9 mouse cellular contexts compared by ENCODE assay signal in genomic region chr10:80848571-80848970, GRCm38 (mm10). TPM values are rescaled to one million over a fixed set of nuclear protein-coding genes. Genes with fewer than 3 reads are reported as not detected.
DNase-seq lines count a peak whose midpoint lies in the region; ATAC-seq lines count a peak whose summit lies in the region.
"Had no signal": no experiment of that assay in that cellular context is flagged by ENCODE, and none has a peak within 500 bp of the region (broad histone marks: within the 10 kb centered on the region; RNA-seq: fewer than 3 reads in every experiment).

No protein-coding gene starts in this region.

- no peak overlapping the region for H3K4me2 ChIP-seq in heart, embryonic 16.5 days (ENCODE audit: low read depth, low read length)
- no peak overlapping the region for H3K4me2 ChIP-seq in liver, embryonic 16.5 days (ENCODE audit: low read depth, low read length)
- H3K4me2 ChIP-seq in forebrain, embryonic 16.5 days (ENCODE audit: low read length), result no peak overlapping the region
- H3K4me2 ChIP-seq: neural tube, embryonic 12.5 days had no signal

- peak; percentile 79 for ATAC-seq in activated CD4-positive, CD25-positive, alpha-beta regulatory T cell, adult 4 months
- 0 out of 2 replicates have a peak, but pooled peaks have one; percentile 25 for ATAC-seq in heart, embryonic 16.5 days (replicated peaks; ENCODE audit: extremely low read depth, insufficient read depth, low FRiP score)
- ATAC-seq in liver, embryonic 16.5 days (ENCODE audit: low read depth), result peak; percentile 78
- ATAC-seq in forebrain, embryonic 16.5 days, result no peak

- 15% methylated on average over 10 of the region's 10 CpGs for WGBS in heart, embryonic 16.5 days
- 2% methylated on average over 10 of the region's 10 CpGs for WGBS in liver, embryonic 16.5 days (ENCODE audit: insufficient replicate concordance)
- 12% methylated on average over 10 of the region's 10 CpGs for WGBS in forebrain, embryonic 16.5 days

- H3K9ac ChIP-seq in heart, embryonic 16.5 days (ENCODE audit: low read length), result no peak overlapping the region
- H3K9ac ChIP-seq in liver, embryonic 16.5 days (ENCODE audit: low read depth, low read length), result no peak overlapping the region
- no peak overlapping the region for H3K9ac ChIP-seq in forebrain, embryonic 16.5 days (replicated peaks; ENCODE audit: low read depth, low read length)
- H3K9ac ChIP-seq: neural tube, embryonic 12.5 days had no signal

- H3K36me3 ChIP-seq in heart, embryonic 16.5 days (ENCODE audit: control insufficient read depth, insufficient read depth), result peaks cover 16% of the 10 kb centered on the region
- H3K36me3 ChIP-seq in liver, embryonic 16.5 days (ENCODE audit: control insufficient read depth, insufficient read depth), result peaks cover 17% of the 10 kb centered on the region
- peaks cover 16% of the 10 kb centered on the region for H3K36me3 ChIP-seq in forebrain, embryonic 16.5 days (ENCODE audit: control insufficient read depth, insufficient read depth)

- H3K27ac ChIP-seq in heart, embryonic 16.5 days (ENCODE audit: low read length), result no peak overlapping the region
- H3K27ac ChIP-seq in liver, embryonic 16.5 days (ENCODE audit: low read length), result no peak overlapping the region
- H3K27ac ChIP-seq in forebrain, embryonic 16.5 days (ENCODE audit: low read length), result no peak overlapping the region
- H3K27ac ChIP-seq: neural tube, embryonic 12.5 days had no signal

- H3K4me1 ChIP-seq in heart, embryonic 16.5 days (ENCODE audit: control insufficient read depth, insufficient read depth, low read length), result peaks cover 11% of the 10 kb centered on the region
- H3K4me1 ChIP-seq in liver, embryonic 16.5 days (ENCODE audit: control insufficient read depth, low read depth, low read length), result peaks cover 14% of the 10 kb centered on the region
- peaks cover 11% of the 10 kb centered on the region for H3K4me1 ChIP-seq in forebrain, embryonic 16.5 days (replicated peaks; ENCODE audit: control insufficient read depth, insufficient read depth, low read length)

- peaks cover 11% of the 10 kb centered on the region for H3K27me3 ChIP-seq in heart, embryonic 16.5 days (ENCODE audit: control insufficient read depth, insufficient read depth, low read length)
- H3K27me3 ChIP-seq in liver, embryonic 16.5 days (ENCODE audit: control insufficient read depth, insufficient read depth, low read depth, low read length), result peaks cover 24% of the 10 kb centered on the region
- peaks cover 18% of the 10 kb centered on the region for H3K27me3 ChIP-seq in forebrain, embryonic 16.5 days (replicated peaks; ENCODE audit: control insufficient read depth, insufficient read depth, low read length)

- peak; percentile 29 to 59 for DNase-seq in CD8-positive naive resting alpha-beta T cell, adult 2 months (ENCODE audit: low read depth in 2 of 2, low spot score in 2 of 2)
- peak; percentile 39 to 65 for DNase-seq in spleen, postnatal 14 days (ENCODE audit: low spot score in 2 of 2)
- DNase-seq in right cerebral cortex, postnatal 14 days, result no peak
- DNase-seq in cerebellum, postnatal 4 days (ENCODE audit: low spot score in 2 of 2), result no peak

- no peaks in the 10 kb centered on the region for H3K9me3 ChIP-seq in heart, embryonic 16.5 days (replicated peaks; ENCODE audit: control insufficient read depth, low read length)
- H3K9me3 ChIP-seq in liver, embryonic 16.5 days (replicated peaks; ENCODE audit: control insufficient read depth, low read length), result no peaks in the 10 kb centered on the region
- H3K9me3 ChIP-seq in forebrain, embryonic 16.5 days (ENCODE audit: control insufficient read depth, low read length), result no peaks in the 10 kb centered on the region
- H3K9me3 ChIP-seq: neural tube, embryonic 12.5 days had no signal

- no peak overlapping the region for H3K4me3 ChIP-seq in heart, embryonic 16.5 days (ENCODE audit: low read length)
- no peak overlapping the region for H3K4me3 ChIP-seq in liver, embryonic 16.5 days (ENCODE audit: low read depth, low read length)
- H3K4me3 ChIP-seq in forebrain, embryonic 16.5 days (replicated peaks; ENCODE audit: low read length), result no peak overlapping the region
- H3K4me3 ChIP-seq: neural tube, embryonic 12.5 days had no signal

RNA-seq across cellular contexts. Expression of gene Lingo3, which starts 4.7 kb away (rescaled TPM):
- not detected for polyA plus RNA-seq in activated CD4-positive, CD25-positive, alpha-beta regulatory T cell, adult 4 months (2017; shearing (Covaris generic))
- polyA plus RNA-seq in heart, embryonic 16.5 days (2015; fragmentation: Nextera tagmentation; extraction: Ambion mirVana), result 0.39 and 0.84 TPM in 2 replicates
- polyA plus RNA-seq in liver, embryonic 16.5 days (2015; fragmentation: Nextera tagmentation; extraction: Ambion mirVana), result not detected in 2 replicates
- 6.0 and 9.3 TPM in 2 replicates for polyA plus RNA-seq in forebrain, embryonic 16.5 days (2015; fragmentation: Nextera tagmentation; extraction: Ambion mirVana)

RNA-seq across cellular contexts. Expression of gene Lsm7, which starts 6.4 kb away (rescaled TPM):
- polyA plus RNA-seq in activated CD4-positive, CD25-positive, alpha-beta regulatory T cell, adult 4 months (2017; shearing (Covaris generic)), result 100 to 1,000 TPM; 202 to 214 TPM
- 141 and 148 TPM in 2 replicates for polyA plus RNA-seq in heart, embryonic 16.5 days (2015; fragmentation: Nextera tagmentation; extraction: Ambion mirVana)
- polyA plus RNA-seq in liver, embryonic 16.5 days (2015; fragmentation: Nextera tagmentation; extraction: Ambion mirVana), result 92.5 and 108 TPM in 2 replicates
- polyA plus RNA-seq in forebrain, embryonic 16.5 days (2015; fragmentation: Nextera tagmentation; extraction: Ambion mirVana), result 223 and 228 TPM in 2 replicates

RNA-seq across cellular contexts. Expression of gene Sppl2b, which starts 6.5 kb away (rescaled TPM):
- polyA plus RNA-seq in activated CD4-positive, CD25-positive, alpha-beta regulatory T cell, adult 4 months (2017; shearing (Covaris generic)), result 10 to 100 TPM in 1 of 2 experiments, 1 to 10 TPM in 1; 8.9 to 18.4 TPM
- 28.4 and 33.2 TPM in 2 replicates for polyA plus RNA-seq in heart, embryonic 16.5 days (2015; fragmentation: Nextera tagmentation; extraction: Ambion mirVana)
- polyA plus RNA-seq in liver, embryonic 16.5 days (2015; fragmentation: Nextera tagmentation; extraction: Ambion mirVana), result 60.4 and 65.3 TPM in 2 replicates
- polyA plus RNA-seq in forebrain, embryonic 16.5 days (2015; fragmentation: Nextera tagmentation; extraction: Ambion mirVana), result 64.9 and 78.6 TPM in 2 replicates

RNA-seq across cellular contexts. Expression of gene Oaz1, which starts 22.1 kb away (rescaled TPM):
- polyA plus RNA-seq in activated CD4-positive, CD25-positive, alpha-beta regulatory T cell, adult 4 months (2017; shearing (Covaris generic)), result 1,000 to 10,000 TPM; 1,826 to 2,667 TPM
- polyA plus RNA-seq in heart, embryonic 16.5 days (2015; fragmentation: Nextera tagmentation; extraction: Ambion mirVana), result 2,111 and 2,265 TPM in 2 replicates
- polyA plus RNA-seq in liver, embryonic 16.5 days (2015; fragmentation: Nextera tagmentation; extraction: Ambion mirVana), result 1,363 and 1,382 TPM in 2 replicates
- polyA plus RNA-seq in forebrain, embryonic 16.5 days (2015; fragmentation: Nextera tagmentation; extraction: Ambion mirVana), result 1,342 and 1,351 TPM in 2 replicates

RNA-seq across cellular contexts. Expression of gene Tmprss9, which starts 23.1 kb away (rescaled TPM):
- polyA plus RNA-seq in activated CD4-positive, CD25-positive, alpha-beta regulatory T cell, adult 4 months (2017; shearing (Covaris generic)), result not detected
- polyA plus RNA-seq in heart, embryonic 16.5 days (2015; fragmentation: Nextera tagmentation; extraction: Ambion mirVana), result not detected in 2 replicates
- polyA plus RNA-seq in liver, embryonic 16.5 days (2015; fragmentation: Nextera tagmentation; extraction: Ambion mirVana), result 0.04 TPM in 1 of 2 replicates, not detected in the other
- 0.24 and 0.25 TPM in 2 replicates for polyA plus RNA-seq in forebrain, embryonic 16.5 days (2015; fragmentation: Nextera tagmentation; extraction: Ambion mirVana)

Comparison
In these comparisons a context has a peak if more than half of its experiments do, and no peak if none do; other contexts are left out.
1. DNase-seq: peak in CD8-positive naive resting alpha-beta T cell, adult 2 months (2 of 2) and spleen, postnatal 14 days (2 of 2); none in right cerebral cortex, postnatal 14 days (single experiment) and cerebellum, postnatal 4 days (0 of 2).